Mouse (Mus musculus) spleen, postnatal 10 days (tissue): ENCODE data around the gene Syce3.

ENCODE experiments used
- DNase-seq, 2 experiments: peaks; one replicate each; pipeline ENCODE4 v3.0.0; 2021 to 2022; ENCODE audit warnings: low spot score in 2 of 2

Syce3 gene

DNA sequence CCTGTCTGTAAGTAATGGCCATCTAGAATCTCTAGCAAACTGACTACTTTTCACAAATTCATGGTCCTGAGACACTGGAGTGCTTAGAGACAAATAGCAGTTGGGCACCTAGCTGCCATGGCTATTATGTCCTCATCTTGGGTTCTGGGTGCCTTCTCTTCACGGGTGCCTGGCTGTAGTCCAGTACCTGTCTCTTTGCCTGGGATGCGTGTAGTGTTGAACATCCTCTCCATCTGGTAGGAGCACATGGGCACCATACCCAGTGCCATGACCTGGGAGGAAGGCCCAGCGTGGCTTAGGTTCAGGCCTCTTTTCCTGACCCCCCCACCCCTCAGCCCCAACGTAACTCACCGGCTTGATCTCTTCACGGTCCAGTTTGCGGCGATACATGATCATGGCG lies 11.6 kb upstream of the Syce3 start:
- DNase-seq = no peak

DNA sequence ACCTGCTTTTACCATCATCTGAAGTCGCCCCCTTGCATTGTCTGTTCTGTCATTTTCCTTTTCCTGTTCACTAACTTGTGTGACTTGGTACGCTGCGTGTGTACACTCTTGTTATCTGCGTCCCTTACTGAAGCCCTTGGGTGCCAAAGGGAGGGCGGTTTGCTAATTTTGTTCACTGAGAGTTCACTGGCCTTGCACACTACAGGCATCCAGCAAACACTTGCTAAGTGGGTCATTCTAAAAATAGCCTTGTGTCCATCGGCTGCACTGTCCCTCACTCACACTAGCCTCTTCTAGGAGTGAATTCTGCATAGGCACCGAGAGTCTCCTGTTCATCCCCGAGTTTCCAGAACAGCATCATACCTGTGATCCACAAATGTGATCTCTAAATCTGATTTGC lies 5.0 kb upstream of the Syce3 start:
- no peak for DNase-seq

DNA sequence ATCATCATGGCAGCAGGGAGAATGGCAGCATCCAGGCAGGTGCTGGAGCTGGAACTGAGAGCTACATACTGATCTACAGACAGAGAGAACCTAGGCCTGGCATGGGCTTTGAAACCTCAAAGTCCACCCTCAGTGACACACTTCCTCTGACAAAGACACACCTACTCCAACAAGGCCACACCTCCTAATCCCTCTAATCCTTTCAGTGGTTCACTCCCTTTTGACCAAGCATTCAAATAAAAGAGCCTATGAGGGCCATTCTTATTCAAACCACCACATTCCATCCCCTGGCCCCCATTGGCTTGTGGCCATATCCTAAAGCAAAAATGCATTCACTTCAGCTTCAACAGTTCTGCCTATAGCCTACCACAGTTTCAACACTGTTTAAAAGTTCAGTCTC lies 3.6 kb downstream of the Syce3 start:
- DNase-seq = no peak

DNA sequence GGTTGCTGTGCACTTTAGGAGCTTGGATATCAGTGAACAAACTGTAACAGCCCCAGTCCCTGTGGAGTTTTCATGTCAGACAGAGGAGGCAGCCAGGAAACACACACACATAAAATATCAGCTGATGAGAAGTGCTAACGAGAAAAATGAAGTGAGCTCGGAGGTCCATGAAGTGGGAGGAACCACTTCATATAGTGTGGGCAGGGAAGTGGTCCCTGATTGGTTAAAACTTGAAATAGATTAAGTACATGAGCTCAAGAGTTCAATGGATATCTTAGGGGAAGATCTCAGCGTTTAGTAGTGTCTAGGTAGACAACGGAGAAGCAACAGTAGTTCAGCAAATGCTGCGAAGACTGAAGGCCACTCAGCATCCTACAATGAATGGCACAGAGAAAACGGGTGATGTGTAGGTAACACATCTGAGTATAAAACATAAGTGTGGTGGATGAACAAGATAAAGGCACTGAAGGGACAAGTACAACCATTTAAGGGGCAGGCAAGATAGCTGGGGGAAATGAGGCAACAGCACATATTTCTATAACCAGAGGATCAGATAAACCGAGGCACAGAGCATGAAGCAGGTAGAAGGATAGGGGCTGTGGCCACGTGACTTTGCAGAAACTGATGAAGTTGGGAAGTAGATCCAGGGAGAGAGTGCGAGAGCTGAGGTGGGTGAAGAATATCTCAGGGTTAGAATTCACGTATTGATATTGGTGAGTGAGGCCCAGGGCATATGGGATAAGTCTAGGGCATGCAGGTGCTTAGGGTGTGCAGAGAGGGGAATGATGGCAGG lies 5.3 kb downstream of the Syce3 start:
- DNase-seq = no peak

DNA sequence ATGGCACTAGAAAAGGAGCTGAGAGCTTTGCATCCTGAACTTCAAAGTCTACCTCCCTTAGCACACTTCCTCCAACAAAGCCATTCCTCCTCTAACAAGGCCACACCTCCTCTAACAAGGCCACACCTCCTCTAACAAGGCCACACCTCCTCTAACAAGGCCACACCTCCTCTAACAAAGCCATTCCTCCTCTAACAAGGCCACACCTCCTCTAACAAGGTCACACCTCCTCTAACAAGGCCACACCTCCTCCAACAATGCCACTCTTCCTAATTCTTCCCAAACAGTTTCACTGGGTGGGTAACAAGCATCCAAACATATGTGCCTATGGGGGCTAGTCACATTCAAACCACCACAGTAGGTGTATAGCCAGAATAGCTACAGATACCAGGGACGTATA lies 7.8 kb downstream of the Syce3 start:
- no peak for DNase-seq

DNA sequence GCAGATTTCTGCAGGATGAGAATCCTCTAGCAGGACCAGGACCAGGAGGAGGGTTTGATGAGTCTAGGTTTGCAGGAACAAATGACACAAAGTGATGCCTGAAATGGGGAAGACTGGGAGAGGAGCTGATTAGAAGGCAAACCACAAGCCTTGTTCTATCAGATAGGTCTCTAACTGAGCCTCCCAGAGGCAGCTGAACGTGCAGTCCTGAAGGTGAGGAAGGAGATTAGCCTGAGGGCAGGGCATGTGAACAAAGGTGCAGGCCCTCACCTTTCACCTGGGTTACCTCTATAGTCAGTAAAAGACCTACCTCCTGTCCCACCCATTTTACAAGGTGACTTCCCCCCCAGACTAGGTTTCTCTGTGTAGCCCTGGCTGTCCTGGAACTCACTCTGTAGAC lies 10.6 kb downstream of the Syce3 start:
- DNase-seq = no peak

DNA sequence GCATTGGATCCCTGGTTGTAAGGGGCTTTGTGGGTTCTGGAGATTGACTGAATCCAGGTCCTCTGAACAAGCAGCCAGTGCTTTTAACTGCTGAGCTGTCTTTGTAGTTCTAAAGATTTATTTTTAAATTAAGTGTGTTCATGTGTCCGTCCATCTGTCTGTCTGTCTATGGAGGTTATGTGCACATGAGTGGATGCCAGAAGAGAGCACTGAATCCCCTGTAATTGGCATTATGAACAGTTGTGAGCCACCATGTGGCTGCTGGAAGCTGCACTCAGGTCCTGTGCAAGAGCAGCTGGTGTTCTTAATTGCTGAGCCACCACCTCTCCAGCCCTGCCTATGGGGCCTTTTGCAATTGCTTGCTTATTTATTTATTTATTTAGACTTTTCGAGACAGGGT lies 12.2 kb downstream of the Syce3 start:
- no peak for DNase-seq

DNA sequence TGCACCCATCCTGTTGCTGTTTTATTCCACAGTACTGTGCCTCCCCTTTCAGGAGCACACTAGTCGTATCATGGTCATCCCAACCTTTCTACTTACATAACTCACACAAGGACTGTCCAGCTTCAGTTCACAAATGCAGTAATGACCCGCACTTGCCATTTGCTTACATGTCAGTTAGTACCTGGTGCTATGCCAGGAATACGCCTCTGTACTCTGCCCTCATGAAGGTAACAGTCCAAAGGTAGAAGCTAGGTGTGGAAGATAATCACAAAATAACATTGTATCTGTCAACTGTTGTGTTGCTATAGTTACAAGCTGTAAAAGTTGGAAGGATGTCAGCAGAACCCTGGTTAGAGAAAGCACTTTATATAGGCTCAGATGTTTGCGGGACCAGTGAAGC lies 13.4 kb downstream of the Syce3 start:
- DNase-seq = no peak

DNA sequence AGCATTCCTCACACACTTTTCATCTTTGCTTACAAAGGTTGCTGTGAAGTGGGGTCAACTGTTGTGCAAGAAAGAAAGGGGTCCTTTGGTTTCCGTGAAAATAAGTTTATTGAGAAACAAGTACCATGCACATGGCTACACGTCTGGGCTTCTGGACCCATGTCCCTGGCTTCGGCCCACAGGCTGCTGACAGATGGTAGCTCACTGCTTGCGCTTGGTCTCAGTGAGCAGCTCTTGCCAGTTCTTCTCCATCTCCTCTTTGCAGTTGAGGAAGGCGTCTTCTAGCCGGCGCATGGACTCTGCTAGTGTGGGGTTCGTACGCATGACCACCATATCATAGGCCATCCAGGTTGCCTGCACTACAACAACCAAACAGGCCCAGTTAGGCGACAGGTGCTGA lies 20.2 kb downstream of the Syce3 start:
- no peak for DNase-seq

DNA sequence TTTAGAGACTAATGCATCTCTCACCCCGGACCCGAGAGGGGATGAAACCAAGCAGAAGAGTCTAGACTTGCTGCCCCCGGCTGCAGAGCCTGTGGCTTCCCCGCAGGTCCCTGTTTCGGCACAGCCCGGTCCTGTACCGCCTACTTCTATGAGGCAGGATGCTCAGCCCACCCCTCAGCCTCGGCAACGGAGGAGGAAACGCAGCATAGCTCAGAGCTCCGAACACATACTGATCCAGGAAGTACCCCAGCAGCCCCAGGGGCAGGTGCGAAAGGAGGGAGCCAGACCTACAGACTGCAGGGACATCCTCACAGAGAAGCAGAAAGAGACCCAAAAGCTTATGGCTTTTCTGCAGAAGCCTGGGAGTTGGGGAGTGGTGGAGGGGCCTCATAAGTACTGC lies 23.2 kb downstream of the Syce3 start:
- DNase-seq = no peak

DNA sequence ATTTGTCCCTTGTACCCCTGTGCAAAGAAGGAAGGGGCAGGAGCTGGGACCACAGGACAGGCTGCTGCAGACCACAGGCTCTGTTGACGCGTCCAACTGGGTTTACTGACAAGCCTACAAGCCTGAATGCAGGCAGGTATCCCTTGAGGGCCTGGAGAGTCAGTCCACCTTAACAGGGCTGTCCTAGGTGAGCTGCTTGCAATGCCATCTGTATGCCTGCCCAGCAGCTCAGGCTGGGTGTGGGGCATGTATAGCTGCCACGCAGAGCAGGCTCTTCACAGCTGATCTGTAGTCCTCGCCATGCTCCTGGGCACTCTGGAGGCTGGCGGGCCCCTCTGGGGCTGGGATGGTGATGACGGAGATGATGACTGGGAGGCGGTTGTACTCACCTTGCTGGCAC lies 25.7 kb downstream of the Syce3 start, which contains the start of gene Klhdc7b:
TSS of gene Klhdc7b (plus strand) at position 301 of the 400 bp plus-strand sequence.
- no peak for DNase-seq

DNA sequence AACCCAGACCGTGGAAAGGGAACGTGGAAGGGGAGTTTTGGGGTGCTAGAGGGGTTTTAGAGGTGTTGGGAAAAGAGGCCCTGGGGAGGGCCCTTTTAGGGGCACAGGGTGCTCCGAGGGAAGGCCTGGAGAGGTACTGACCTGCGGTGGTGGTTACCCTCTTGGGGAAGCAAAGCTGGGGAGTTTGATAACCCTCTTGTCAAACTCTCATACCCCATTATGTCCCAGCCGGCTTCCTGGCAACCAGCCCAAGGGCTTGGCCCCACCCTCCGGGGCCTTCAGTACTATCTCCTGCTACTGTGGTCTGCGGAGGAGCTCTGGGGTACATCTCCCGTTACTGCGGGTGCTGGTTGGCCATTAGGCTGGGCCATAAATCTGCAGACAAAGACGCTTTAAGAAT lies 30.9 kb downstream of the Syce3 start:
- DNase-seq = peak; percentile 43 to 72

DNA sequence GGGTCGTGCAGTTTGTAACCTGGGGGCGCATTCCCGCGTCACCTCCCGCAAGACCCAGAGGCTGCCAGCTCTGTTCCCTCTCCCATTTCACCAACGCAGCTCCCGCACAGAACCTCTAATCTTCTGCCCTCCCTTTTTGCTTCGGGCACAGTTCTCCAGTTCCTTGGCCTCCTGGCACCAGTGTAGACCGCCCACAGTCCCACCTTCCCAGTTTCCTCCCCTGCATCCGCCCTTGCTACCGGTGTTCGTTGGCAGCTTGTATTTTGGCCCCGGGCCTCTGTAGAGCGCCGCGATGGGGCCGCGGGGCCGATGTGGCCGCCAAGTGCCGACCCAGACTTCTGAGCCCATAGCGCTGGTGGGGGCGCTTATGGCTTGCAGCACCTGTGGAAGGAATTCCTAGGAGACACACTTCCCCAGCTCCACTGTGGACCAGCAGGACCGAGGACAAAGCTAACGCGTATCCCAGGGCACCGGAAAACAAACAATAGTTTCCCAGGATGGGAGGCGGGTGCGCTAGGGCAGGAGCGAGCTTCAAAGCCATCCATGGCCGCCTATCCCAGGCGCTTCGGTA lies 31.4 kb downstream of the Syce3 start, which contains the start of gene Odf3b:
TSS of gene Odf3b (minus strand) at position 452 of the 571 bp plus-strand sequence.
- no peak for DNase-seq

DNA sequence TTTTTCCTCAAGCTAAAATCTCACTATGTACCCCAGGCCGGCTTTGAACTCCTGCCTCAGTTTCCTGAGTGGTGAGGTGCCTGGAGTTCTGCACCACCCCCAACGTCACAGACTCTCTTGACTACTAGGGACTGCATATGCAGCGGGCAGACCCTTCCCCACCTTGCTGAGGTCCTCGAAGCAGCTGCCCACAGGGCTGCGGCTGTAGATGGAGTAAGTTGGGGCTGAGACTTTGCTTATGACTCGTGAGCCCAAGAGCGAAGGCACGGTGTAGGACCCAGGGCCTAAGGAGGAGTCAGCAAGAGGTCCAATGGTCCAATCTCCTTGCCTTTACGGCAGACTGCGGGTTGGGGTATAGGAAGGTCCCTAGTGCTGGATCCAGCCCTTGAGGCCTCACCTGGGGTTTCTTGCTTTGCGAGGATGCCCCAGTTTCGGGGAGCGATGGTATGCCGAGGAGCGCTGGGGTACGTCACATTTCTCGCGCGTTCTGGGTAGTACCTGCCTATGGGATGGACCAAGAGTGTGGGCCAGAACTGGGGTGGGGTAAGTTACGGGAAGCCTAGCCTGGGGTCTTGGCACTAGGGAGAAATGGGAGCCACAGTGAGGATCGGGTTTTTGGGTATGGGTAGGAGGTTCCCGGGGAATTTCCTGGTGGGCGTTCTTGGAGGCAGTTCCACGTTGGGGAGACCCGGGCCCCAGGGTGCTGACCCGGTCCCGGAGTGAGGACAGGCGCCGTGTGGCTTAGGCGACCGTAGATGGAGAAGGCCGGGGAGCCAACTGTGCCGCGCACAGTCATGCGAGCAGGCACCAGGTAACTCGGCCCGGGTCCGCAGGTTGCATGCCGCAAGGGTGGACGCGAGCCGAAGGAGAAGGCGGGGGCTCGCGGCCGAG lies 32.1 kb downstream of the Syce3 start:
- DNase-seq = no peak

DNA sequence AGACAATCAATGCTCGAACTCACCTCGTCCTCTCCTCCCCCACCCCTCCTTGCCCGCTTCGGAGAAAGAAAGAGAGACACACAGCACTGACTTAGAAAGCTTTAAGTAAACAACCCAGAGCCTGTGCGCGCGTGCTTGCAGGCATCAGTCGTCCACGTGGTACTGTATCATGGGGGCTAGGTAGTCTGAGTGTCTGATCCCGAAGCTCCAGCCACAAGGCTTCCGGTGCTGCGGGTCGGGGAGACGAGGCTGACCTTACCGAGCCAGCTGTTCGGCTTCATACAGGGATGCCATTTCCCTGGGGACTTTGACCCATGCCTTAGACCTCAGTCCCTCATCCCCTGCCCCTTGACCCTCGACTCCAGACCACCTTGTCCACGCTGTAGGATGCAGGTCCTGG lies 32.9 kb downstream of the Syce3 start:
- DNase-seq = no peak

DNA sequence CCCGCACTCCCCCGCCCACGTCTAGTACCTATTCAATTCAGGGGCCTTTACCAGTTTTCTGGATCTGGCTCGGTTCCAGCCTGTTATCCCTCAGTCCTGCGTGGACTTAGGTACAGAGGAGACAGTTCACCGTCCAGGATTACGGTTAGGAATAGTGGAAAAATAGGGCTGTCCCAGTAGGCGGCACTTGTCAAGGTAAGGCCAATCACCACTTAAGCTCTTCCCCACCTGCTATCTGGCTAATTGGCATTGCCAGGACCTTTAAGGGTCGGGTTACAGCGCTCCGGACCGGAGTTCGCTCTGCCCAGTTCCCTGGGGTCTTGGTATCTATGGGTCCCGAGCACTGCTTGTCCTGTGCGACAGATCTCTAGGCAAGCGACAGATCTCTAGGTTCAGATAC lies 33.3 kb downstream of the Syce3 start, which contains the start of gene Tymp:
TSS of gene Tymp (minus strand) at position 83 of the 400 bp plus-strand sequence.
- DNase-seq = no peak

DNA sequence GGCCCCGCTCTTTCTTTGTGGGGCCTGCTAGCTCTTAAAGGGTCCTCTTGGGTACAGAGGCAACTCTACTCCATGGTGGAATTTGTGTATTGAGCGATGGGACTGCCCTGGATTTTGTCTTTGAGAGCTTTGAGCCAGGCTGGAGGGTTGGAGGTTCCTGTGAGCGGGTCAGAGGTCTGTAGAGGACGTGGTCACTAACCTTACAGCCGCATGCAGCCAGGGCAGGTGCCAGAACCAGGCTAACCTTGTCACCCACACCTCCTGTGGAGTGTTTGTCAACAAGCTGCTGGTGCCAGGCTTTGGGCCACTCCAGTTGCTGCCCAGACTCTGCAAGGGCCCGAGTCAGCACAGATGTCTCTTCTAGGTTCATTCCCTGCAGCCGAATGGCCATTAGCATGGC lies 34.3 kb downstream of the Syce3 start:
- no peak for DNase-seq

DNA sequence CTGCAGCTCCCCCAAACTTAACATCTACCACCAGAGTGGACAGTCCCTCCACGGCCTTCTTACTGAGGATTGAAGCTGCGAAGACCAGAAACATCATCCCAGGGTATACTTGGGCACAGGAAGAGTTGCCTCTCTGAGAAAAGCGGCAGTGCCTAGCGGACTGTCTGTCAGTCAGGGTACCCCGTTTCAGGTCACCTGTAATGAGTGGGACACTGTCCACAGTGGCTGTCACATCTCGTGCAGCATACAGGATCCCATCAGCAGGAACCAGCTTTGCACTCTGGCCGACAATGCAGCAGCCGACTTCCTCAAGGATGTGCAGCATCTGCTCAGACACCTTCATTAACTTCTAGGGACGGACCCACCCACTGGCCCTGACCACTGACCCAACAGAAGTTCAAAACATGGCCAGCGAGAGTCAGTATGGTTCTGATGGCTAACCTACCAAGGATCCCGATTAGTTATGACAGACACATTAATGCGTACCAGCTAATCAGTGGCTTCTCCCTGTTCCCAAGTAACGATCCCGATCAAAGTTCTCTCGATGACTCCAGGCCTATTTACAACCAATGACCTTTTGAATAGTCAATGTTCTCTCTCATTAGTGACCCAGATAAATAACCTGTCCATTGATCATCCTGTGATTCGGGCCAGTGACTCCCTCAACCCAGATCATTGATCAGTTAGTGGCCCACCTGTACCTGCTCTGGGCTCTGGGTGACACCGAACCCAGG lies 35.3 kb downstream of the Syce3 start:
- DNase-seq = no peak

DNA sequence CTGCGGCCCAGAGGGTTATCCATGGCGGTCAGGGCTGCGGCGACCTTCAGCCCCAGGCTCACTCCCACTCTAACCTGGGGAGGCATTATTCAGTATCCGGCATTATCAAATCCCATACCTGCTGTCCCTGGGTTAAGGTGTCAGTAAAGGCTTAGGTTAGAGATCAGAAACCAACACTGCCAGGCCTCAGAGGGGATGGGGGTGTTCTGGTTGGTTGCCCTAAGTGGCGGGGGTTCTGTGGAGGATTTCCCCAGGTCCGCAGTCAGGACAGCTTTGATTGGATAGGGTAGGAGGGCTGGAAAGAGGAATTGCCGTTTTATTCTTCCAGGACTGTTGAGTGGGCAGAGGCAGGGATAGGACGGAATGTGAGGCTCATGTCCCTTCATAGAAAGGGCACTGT lies 36.0 kb downstream of the Syce3 start:
- no peak for DNase-seq

DNA sequence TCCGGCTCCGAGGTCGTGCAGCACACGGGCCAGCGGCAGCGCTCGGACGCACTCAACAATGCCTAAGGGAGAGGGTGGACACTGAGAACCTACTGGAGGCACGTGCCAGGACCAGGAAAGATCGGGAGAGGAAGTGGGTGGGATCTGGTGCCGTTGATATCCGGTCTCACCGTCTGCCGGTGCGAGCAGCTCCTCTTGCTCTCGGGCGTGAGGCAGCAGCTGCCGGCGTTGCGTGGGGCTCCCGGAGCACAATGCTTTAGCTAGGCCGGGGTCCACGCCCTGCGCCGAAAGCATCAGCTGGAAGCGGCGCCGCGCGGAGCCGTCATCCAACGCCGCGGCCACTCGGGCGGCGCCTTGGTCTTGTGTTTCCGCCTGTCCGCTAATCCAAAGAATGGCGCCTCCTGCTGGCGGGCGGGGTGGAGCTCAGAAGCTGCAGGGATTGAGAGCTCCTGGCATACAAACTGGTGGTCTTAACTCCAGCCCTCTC lies 36.5 kb downstream of the Syce3 start, which contains the start of gene Sco2:
TSS of gene Sco2 (minus strand) at position 85 of the 487 bp plus-strand sequence.
- DNase-seq = peak; percentile 96 to 97

DNA sequence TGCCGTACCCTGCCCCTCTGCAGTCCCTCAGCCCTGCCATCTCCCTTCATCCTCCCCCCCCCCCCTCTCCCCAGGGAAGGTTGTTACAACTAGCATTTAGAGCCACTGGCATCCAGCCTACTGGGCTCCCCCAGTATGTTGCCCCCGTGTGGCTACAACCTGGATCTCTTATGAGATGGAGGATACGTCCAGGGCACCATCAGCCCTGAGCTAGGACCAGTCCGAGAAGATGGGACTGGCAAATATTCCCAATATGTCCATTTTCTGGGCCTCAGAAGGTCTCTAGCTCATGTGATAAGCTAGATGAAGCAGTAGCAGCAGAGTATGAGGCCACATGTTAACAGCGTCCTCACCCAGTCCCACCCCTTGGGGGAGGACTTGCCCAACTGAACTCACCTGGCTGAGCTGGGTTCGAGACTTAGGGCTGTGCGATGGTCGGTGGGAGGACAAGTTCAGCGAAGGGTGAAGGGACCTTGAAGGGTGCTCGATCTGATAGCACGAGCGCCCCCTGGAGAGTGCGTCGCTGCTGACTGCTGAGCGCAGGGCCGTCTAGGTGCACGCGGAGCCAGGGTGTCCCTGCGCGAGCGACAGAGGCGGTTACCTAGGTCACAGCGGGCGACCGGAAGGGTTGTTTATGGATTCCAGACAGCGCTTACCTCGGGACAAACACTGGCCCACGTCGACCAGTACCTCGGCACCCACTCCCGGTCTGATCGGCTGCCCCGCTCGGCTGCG lies 37.1 kb downstream of the Syce3 start:
- DNase-seq = peak; percentile 88 to 94
